20 mouse cellular contexts compared by ENCODE assay signal in genomic region chr5:41348410-41348821, GRCm38 (mm10).
DNase-seq lines count a peak whose midpoint lies in the region; ATAC-seq and TF ChIP-seq lines count a peak whose summit lies in the region.
"Had no signal": no experiment of that assay in that cellular context is flagged by ENCODE, and none has a peak within 500 bp of the region (broad histone marks: within the 10 kb centered on the region; RNA-seq: fewer than 3 reads in every experiment).

No protein-coding gene starts in this region.

- H3K36me3 ChIP-seq in limb, embryonic 14.5 days (ENCODE audit: control insufficient read depth, insufficient read depth, low read length) = no peaks in the 10 kb centered on the region
- no peaks in the 10 kb centered on the region for H3K36me3 ChIP-seq in limb, embryonic 10.5 days
- H3K36me3 ChIP-seq: limb, embryonic 12.5 days; liver, embryonic 15.5 days; neural tube, embryonic 13.5 days had no signal

- H3K9ac ChIP-seq in limb, embryonic 14.5 days (ENCODE audit: low read depth, low read length, severe bottlenecking) = no peak overlapping the region
- H3K9ac ChIP-seq: hindbrain, embryonic 14.5 days; limb, embryonic 12.5 days; liver, embryonic 15.5 days; neural tube, embryonic 13.5 days had no signal

- no peaks in the 10 kb centered on the region for H3K27me3 ChIP-seq in limb, embryonic 14.5 days (ENCODE audit: control insufficient read depth, insufficient read depth, low read length)
- no peaks in the 10 kb centered on the region for H3K27me3 ChIP-seq in limb, embryonic 10.5 days (ENCODE audit: low read depth, poor library complexity, severe bottlenecking)
- H3K27me3 ChIP-seq: liver, embryonic 15.5 days; megakaryocyte, embryonic 14.5 days; neural tube, embryonic 13.5 days; Patski had no signal

- no peaks in the 10 kb centered on the region; the same call in 1 of the 2 replicates for H3K9me3 ChIP-seq in limb, embryonic 14.5 days (ENCODE audit: control insufficient read depth, low read length)
- H3K9me3 ChIP-seq in limb, embryonic 10.5 days (replicated peaks) = no peaks in the 10 kb centered on the region
- H3K9me3 ChIP-seq: limb, embryonic 12.5 days; liver, embryonic 15.5 days; megakaryocyte, embryonic 14.5 days had no signal

- H3K4me3 ChIP-seq in limb, embryonic 14.5 days (replicated peaks; ENCODE audit: low read length) = no peak overlapping the region
- H3K4me3 ChIP-seq in limb, embryonic 10.5 days = no peak overlapping the region
- H3K4me3 ChIP-seq: limb, embryonic 12.5 days; liver, embryonic 15.5 days; megakaryocyte, embryonic 14.5 days; neural tube, embryonic 13.5 days had no signal

- TF ChIP-seq POLR2A in limb, embryonic 14.5 days (IDR thresholded peaks at IDR 0.05; ENCODE audit: borderline replicate concordance, extremely low read depth, insufficient read depth, insufficient read length) = no peak

- H3K4me1 ChIP-seq in limb, embryonic 14.5 days (ENCODE audit: control insufficient read depth, insufficient read depth, low read length) = no peaks in the 10 kb centered on the region
- no peaks in the 10 kb centered on the region for H3K4me1 ChIP-seq in limb, embryonic 10.5 days
- H3K4me1 ChIP-seq: limb, embryonic 12.5 days; liver, embryonic 15.5 days; megakaryocyte, embryonic 14.5 days; neural tube, embryonic 13.5 days had no signal

- DNase-seq in limb, embryonic 14.5 days (ENCODE audit: low spot score) = peak; percentile 19
- DNase-seq in limb, embryonic 10.5 days (ENCODE audit: low spot score) = no peak
- DNase-seq in cerebellum, adult 18-20 months = peak; percentile 62 to 73
- DNase-seq in cerebellum, postnatal 36 days = peak; percentile 52 to 69
- DNase-seq in lung, postnatal 14 days = no peak
- DNase-seq in natural killer cell, adult 2 months (ENCODE audit: low spot score in 2 of 2) = no peak
- no peak for DNase-seq in adrenal gland, adult 2 months
- DNase-seq: adrenal gland, postnatal 36 days; right cerebral cortex, postnatal 25 days; thymus, postnatal 25 days had no signal

- no peak for ATAC-seq in limb, embryonic 14.5 days (ENCODE audit: low FRiP score, low read depth)
- ATAC-seq: activated CD4-positive, CD25-positive, alpha-beta regulatory T cell, adult 4 months; intestine, postnatal 0 days; lung, postnatal 0 days; Patski had no signal

- no peak overlapping the region for H3K27ac ChIP-seq in limb, embryonic 14.5 days (replicated peaks; ENCODE audit: low read depth, low read length)
- H3K27ac ChIP-seq in limb, embryonic 10.5 days = no peak overlapping the region
- H3K27ac ChIP-seq: hindbrain, embryonic 14.5 days; kidney, postnatal 0 days; limb, embryonic 12.5 days; liver, embryonic 15.5 days; neural tube, embryonic 13.5 days had no signal

- 57% methylated on average over 2 of the region's 2 CpGs for WGBS in limb, embryonic 14.5 days
- WGBS in limb, embryonic 10.5 days = 72% methylated on average over 2 of the region's 2 CpGs

- no peak overlapping the region for H3K4me2 ChIP-seq in limb, embryonic 14.5 days (replicated peaks; ENCODE audit: low read depth, low read length, severe bottlenecking)
- H3K4me2 ChIP-seq: hindbrain, embryonic 14.5 days; limb, embryonic 12.5 days; liver, embryonic 15.5 days; neural tube, embryonic 13.5 days had no signal

Comparison
In these comparisons a context has a peak if more than half of its experiments do, and no peak if none do; other contexts are left out.
1. DNase-seq: peak in limb, embryonic 14.5 days (single experiment), cerebellum, adult 18-20 months (2 of 2) and cerebellum, postnatal 36 days (2 of 2); none in limb, embryonic 10.5 days (single experiment), lung, postnatal 14 days (single experiment), natural killer cell, adult 2 months (0 of 2) and adrenal gland, adult 2 months (single experiment).